Mouse (Mus musculus): ENCODE data around the gene Eno1. TPM values are rescaled to one million over a fixed set of nuclear protein-coding genes. Genes with fewer than 3 reads are reported as not detected.

Gene Eno1
- total and polyA plus RNA-seq, 3 experiments = 705 to 1,939 (median 864) TPM

DNA sequence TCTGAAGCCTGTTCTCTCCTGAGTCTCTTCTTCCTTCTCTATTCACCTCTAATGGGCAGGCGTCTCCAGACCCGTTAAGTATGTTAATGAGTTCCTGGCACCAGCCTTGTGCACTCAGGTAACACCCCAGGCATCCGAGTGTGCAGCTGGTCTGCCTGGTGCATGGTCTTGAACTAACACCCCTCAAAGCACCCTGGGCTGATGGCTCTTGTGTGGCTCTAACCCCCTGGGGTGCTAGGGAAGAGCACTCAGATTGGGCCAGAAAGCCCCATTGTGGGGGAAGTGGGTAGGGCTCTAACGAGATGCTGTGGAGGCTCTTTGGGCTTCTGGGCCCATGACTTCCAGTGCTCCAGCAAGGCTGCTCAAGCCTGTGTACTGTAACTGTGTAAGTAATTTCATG, 5.2 kb downstream of the Eno1 start:
- Histone ChIP-seq H3K4me1 (ENCODE audit: insufficient read depth, low read depth, low read length) (peaks cover 73% of the 10 kb centered on the region), H3K36me3 (replicated peaks) (peaks cover 86% of the 10 kb centered on the region), H3K4me3 (ENCODE audit: low read depth, low read length) (peak overlapping the region; percentile 68; the same call in 1 of the 2 replicates), H3K27me3 (ENCODE audit: insufficient read depth, low read length) (no peaks in the 10 kb centered on the region), H3K9me3 (replicated peaks) (no peaks in the 10 kb centered on the region)
- DNase-seq (ENCODE audit: low spot score) (no peak), ATAC-seq (ENCODE audit: extremely low read depth, insufficient number of reproducible peaks, low FRiP score, poor library complexity, severe bottlenecking) (no peak)
- TF ChIP-seq TAL1 (conservative IDR thresholded peaks at IDR 0.05; ENCODE audit: low read depth, low read length) = no peak
- no peak for TF ChIP-seq GATA2 (IDR thresholded peaks at IDR 0.05; ENCODE audit: borderline replicate concordance, low read depth, low read length)
- no peak for TF ChIP-seq GATA1 (IDR thresholded peaks at IDR 0.05; ENCODE audit: borderline replicate concordance, low read length)
- no peak for TF ChIP-seq POLR2AphosphoS5 (IDR thresholded peaks at IDR 0.05; ENCODE audit: insufficient replicate concordance, low read depth, low read length)
- TF ChIP-seq CTCF (IDR thresholded peaks at IDR 0.05; ENCODE audit: low read depth, low read length) = no peak

DNA sequence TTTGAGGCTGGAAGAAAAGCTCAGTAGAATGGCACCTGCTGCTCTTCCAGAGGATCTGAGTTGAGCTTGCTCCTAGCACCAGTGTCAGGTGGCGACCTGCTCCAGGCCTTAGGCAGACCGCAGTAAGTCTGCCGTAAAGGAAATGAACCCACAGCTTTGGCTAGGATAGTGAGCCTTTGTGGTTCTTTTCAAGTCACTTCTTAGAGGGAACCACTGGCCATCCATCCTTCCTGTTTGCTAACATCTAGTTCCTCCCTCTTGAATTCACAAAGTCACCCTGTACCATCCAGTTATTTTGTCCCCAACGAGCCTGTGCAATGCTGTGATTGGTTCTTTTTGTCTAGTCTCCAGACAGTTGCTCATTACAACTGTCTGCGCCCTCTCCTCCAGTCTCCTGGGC, 6.2 kb downstream of the Eno1 start:
- Histone ChIP-seq H3K27me3 (ENCODE audit: insufficient read depth, low read length) (no peaks in the 10 kb centered on the region), H3K36me3 (replicated peaks) (peaks cover 95% of the 10 kb centered on the region), H3K4me3 (ENCODE audit: low read depth, low read length) (peak overlapping the region; percentile 68; the same call in 1 of the 2 replicates), H3K9me3 (replicated peaks) (no peaks in the 10 kb centered on the region), H3K4me1 (ENCODE audit: insufficient read depth, low read depth, low read length) (peaks cover 80% of the 10 kb centered on the region)
- DNase-seq (ENCODE audit: low spot score) (no peak), ATAC-seq (ENCODE audit: extremely low read depth, insufficient number of reproducible peaks, low FRiP score, poor library complexity, severe bottlenecking) (no peak)
- TF ChIP-seq TAL1 (conservative IDR thresholded peaks at IDR 0.05; ENCODE audit: low read depth, low read length) (no peak), POLR2AphosphoS5 (IDR thresholded peaks at IDR 0.05; ENCODE audit: insufficient replicate concordance, low read depth, low read length) (no peak), GATA1 (IDR thresholded peaks at IDR 0.05; ENCODE audit: borderline replicate concordance, low read length) (no peak), CTCF (IDR thresholded peaks at IDR 0.05; ENCODE audit: low read depth, low read length) (no peak), GATA2 (IDR thresholded peaks at IDR 0.05; ENCODE audit: borderline replicate concordance, low read depth, low read length) (no peak)

DNA sequence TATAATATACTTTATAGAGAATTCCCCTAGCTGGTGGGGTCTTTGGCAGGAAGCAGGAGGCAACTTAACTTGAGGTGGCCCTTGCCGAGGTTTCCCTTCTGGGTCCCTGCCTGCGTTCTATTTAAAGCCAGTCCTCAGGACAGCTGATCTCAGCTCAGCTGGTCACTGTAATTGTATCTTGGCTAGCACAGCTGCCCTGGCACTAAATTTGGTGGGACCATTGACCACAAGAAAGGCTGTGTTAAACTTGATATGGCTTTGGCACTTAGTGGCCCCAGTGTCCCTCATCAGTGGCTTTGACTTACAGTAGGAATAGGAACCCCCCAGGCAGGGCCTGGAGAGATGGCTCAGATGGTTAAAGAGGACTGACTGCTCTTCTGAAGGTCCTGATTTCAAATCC, 9.4 kb downstream of the Eno1 start:
- no peak overlapping the region for H3K4me3 ChIP-seq (ENCODE audit: low read depth, low read length)
- peaks cover 98% of the 10 kb centered on the region for H3K36me3 ChIP-seq (replicated peaks)
- no peak for TF ChIP-seq CTCF (IDR thresholded peaks at IDR 0.05; ENCODE audit: low read depth, low read length)
- no peak for TF ChIP-seq GATA2 (IDR thresholded peaks at IDR 0.05; ENCODE audit: borderline replicate concordance, low read depth, low read length)
- TF ChIP-seq GATA1 (IDR thresholded peaks at IDR 0.05; ENCODE audit: borderline replicate concordance, low read length) = no peak
- TF ChIP-seq TAL1 (conservative IDR thresholded peaks at IDR 0.05; ENCODE audit: low read depth, low read length) = no peak
- no peak for TF ChIP-seq POLR2AphosphoS5 (IDR thresholded peaks at IDR 0.05; ENCODE audit: insufficient replicate concordance, low read depth, low read length)
- no peaks in the 10 kb centered on the region for H3K27me3 ChIP-seq (ENCODE audit: insufficient read depth, low read length)
- H3K4me1 ChIP-seq (ENCODE audit: insufficient read depth, low read depth, low read length) = peaks cover 66% of the 10 kb centered on the region
- no peaks in the 10 kb centered on the region for H3K9me3 ChIP-seq (replicated peaks)
- ATAC-seq (ENCODE audit: extremely low read depth, insufficient number of reproducible peaks, low FRiP score, poor library complexity, severe bottlenecking) (no peak), DNase-seq (ENCODE audit: low spot score) (no peak)

DNA sequence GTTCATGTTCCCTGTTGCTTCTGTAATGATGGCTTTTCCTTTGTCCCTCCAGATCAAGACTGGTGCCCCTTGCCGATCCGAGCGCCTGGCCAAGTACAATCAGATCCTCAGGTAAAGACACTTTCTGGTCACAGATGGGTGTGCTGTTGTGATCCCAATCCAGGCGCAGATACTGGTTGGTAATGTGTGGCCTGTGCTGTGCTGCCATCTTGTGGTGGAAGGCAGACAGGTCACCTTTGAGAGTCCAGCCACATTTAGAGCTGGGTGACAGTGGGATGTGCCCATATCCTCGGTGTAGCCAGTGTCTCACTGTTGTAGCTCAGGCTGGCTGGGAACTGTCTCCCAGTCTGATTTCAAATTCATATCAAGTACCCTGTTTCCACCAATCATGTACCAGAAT, 11.5 kb downstream of the Eno1 start:
- Histone ChIP-seq H3K9me3 (replicated peaks) (no peaks in the 10 kb centered on the region), H3K4me1 (ENCODE audit: insufficient read depth, low read depth, low read length) (peaks cover 45% of the 10 kb centered on the region), H3K27me3 (ENCODE audit: insufficient read depth, low read length) (no peaks in the 10 kb centered on the region), H3K4me3 (ENCODE audit: low read depth, low read length) (no peak overlapping the region), H3K36me3 (replicated peaks) (peaks cover 96% of the 10 kb centered on the region)
- DNase-seq (ENCODE audit: low spot score) = peak; percentile 54
- no peak for TF ChIP-seq GATA1 (IDR thresholded peaks at IDR 0.05; ENCODE audit: borderline replicate concordance, low read length)
- TF ChIP-seq CTCF (IDR thresholded peaks at IDR 0.05; ENCODE audit: low read depth, low read length) = peak; percentile 91
- TF ChIP-seq POLR2AphosphoS5 (IDR thresholded peaks at IDR 0.05; ENCODE audit: insufficient replicate concordance, low read depth, low read length) = no peak
- TF ChIP-seq GATA2 (IDR thresholded peaks at IDR 0.05; ENCODE audit: borderline replicate concordance, low read depth, low read length) = no peak
- TF ChIP-seq TAL1 (conservative IDR thresholded peaks at IDR 0.05; ENCODE audit: low read depth, low read length) = no peak
- peak; percentile 56; the same call in 1 of the 2 replicates for ATAC-seq (ENCODE audit: extremely low read depth, insufficient number of reproducible peaks, low FRiP score, poor library complexity, severe bottlenecking)

DNA sequence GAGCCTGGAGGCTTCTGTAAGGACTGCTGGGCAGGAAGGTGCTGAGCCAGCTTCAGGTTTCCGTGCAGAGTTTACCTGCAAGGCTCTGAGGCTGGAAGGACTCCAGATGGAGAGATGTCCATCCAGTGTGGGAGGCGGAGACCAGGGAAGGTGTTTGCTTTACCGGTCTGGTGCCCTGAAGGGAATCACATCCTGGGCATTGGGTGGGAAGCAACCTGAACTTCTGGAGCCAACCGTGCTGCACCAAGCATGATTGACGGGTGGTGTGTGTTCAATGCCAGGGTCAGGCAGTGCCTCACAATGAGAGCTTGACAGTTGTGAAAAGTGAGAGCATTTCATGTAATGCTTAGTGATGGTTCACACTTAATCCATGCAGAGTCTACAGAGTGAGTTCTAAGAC, 12.4 kb downstream of the Eno1 start:
- H3K36me3 ChIP-seq (replicated peaks) = peaks cover 90% of the 10 kb centered on the region
- ATAC-seq (ENCODE audit: extremely low read depth, insufficient number of reproducible peaks, low FRiP score, poor library complexity, severe bottlenecking) (no peak), DNase-seq (ENCODE audit: low spot score) (no peak)
- H3K9me3 ChIP-seq (replicated peaks) = no peaks in the 10 kb centered on the region
- H3K27me3 ChIP-seq (ENCODE audit: insufficient read depth, low read length) = no peaks in the 10 kb centered on the region
- H3K4me1 ChIP-seq (ENCODE audit: insufficient read depth, low read depth, low read length) = peaks cover 35% of the 10 kb centered on the region
- TF ChIP-seq GATA1 (IDR thresholded peaks at IDR 0.05; ENCODE audit: borderline replicate concordance, low read length) = no peak
- TF ChIP-seq POLR2AphosphoS5 (IDR thresholded peaks at IDR 0.05; ENCODE audit: insufficient replicate concordance, low read depth, low read length) = no peak; the same call in 1 of the 2 replicates
- TF ChIP-seq TAL1 (conservative IDR thresholded peaks at IDR 0.05; ENCODE audit: low read depth, low read length) = no peak
- TF ChIP-seq CTCF (IDR thresholded peaks at IDR 0.05; ENCODE audit: low read depth, low read length) = no peak
- TF ChIP-seq GATA2 (IDR thresholded peaks at IDR 0.05; ENCODE audit: borderline replicate concordance, low read depth, low read length) = no peak
- no peak overlapping the region for H3K4me3 ChIP-seq (ENCODE audit: low read depth, low read length)

DNA sequence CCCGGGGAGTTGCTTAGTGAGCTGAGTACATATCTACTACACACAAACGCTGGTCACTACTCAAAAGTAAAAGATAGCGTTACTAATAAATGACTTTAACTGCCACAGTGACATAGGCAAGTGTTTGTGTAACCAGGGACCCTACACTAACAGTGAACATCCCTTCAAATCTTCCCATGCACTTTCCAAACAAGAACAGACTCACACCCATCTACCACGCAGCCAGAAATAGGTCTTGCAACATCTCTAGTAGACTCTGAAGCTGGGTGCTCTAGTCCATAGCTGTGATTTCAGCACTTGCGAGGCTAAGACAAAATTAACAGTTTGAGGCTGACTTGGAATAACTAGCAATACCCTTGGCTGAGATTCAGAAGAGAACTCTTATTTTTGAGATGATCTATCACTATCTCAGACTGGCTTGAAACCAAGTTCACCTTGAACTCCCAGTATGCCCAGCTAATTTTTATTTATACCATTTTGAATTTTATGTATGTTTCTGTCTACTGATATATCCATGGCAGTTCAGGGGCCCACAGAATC, 13.3 kb downstream of the Eno1 start:
- Histone ChIP-seq H3K36me3 (replicated peaks) (peaks cover 86% of the 10 kb centered on the region), H3K4me3 (ENCODE audit: low read depth, low read length) (no peak overlapping the region), H3K9me3 (replicated peaks) (no peaks in the 10 kb centered on the region), H3K4me1 (ENCODE audit: insufficient read depth, low read depth, low read length) (peaks cover 27% of the 10 kb centered on the region), H3K27me3 (ENCODE audit: insufficient read depth, low read length) (no peaks in the 10 kb centered on the region)
- TF ChIP-seq POLR2AphosphoS5 (IDR thresholded peaks at IDR 0.05; ENCODE audit: insufficient replicate concordance, low read depth, low read length) (0 out of 2 replicates have a peak, but pooled peaks have one; percentile 18), GATA2 (IDR thresholded peaks at IDR 0.05; ENCODE audit: borderline replicate concordance, low read depth, low read length) (no peak)
- ATAC-seq (ENCODE audit: extremely low read depth, insufficient number of reproducible peaks, low FRiP score, poor library complexity, severe bottlenecking) (no peak), DNase-seq (ENCODE audit: low spot score) (no peak)

All from G1E (cell line).